Mouse (Mus musculus): ENCODE data around the gene Rpap3. TPM values are rescaled to one million over a fixed set of nuclear protein-coding genes. Genes with fewer than 3 reads are reported as not detected.
A peak's percentile ranks its signal among the peaks of the same experiment; 100 is the strongest.

Rpap3 gene
- polyA plus RNA-seq, 1 experiment from 2014 or later: 44.1 TPM

GRCm38 (mm10) chr15:97658755-97659116, 46.9 kb downstream of the Rpap3 start:
- Histone ChIP-seq H3K4me3 (ENCODE audit: low read depth, low read length) (no peak overlapping the region), H3K27ac (ENCODE audit: low read depth, low read length) (no peak overlapping the region), H3K4me1 (replicated peaks; ENCODE audit: control insufficient read depth, insufficient read depth, low read length) (no peaks in the 10 kb centered on the region), H3K27me3 (ENCODE audit: control insufficient read depth, insufficient read depth, low read length) (no peaks in the 10 kb centered on the region), H3K9me3 (ENCODE audit: control insufficient read depth, low read length) (no peaks in the 10 kb centered on the region), H3K9ac (ENCODE audit: low read depth, low read length) (no peak overlapping the region), H3K36me3 (ENCODE audit: control insufficient read depth, insufficient read depth, low read length) (no peaks in the 10 kb centered on the region), H3K4me2 (replicated peaks; ENCODE audit: low read depth, low read length) (no peak overlapping the region)
- 83% methylated on average over 8 of the region's 8 CpGs for WGBS
- ATAC-seq (ENCODE audit: low FRiP score): no peak
- DNase-seq (ENCODE audit: low spot score): no peak

- ATAC-seq (ENCODE audit: low FRiP score) (peak; percentile 19; the same call in 1 of the 2 replicates), DNase-seq (ENCODE audit: low spot score) (peak; percentile 34)
- no peaks in the 10 kb centered on the region for H3K27me3 ChIP-seq (ENCODE audit: control insufficient read depth, insufficient read depth, low read length)
- H3K4me2 ChIP-seq (replicated peaks; ENCODE audit: low read depth, low read length): no peak overlapping the region
- no peak overlapping the region for H3K9ac ChIP-seq (ENCODE audit: low read depth, low read length)
- H3K36me3 ChIP-seq (ENCODE audit: control insufficient read depth, insufficient read depth, low read length): no peaks in the 10 kb centered on the region
- H3K4me3 ChIP-seq (ENCODE audit: low read depth, low read length): no peak overlapping the region
- WGBS: 57% methylated on average over 26 of the region's 26 CpGs
- no peaks in the 10 kb centered on the region for H3K4me1 ChIP-seq (replicated peaks; ENCODE audit: control insufficient read depth, insufficient read depth, low read length)
- no peaks in the 10 kb centered on the region for H3K9me3 ChIP-seq (ENCODE audit: control insufficient read depth, low read length)
- no peak overlapping the region for H3K27ac ChIP-seq (ENCODE audit: low read depth, low read length)
These were observed 47.5 kb downstream of the Rpap3 start for GRCm38 (mm10) chr15:97657856-97658754.

GRCm38 (mm10) chr15:97657420-97657819, 48.2 kb downstream of the Rpap3 start:
- H3K4me3 ChIP-seq (ENCODE audit: low read depth, low read length): no peak overlapping the region
- no peaks in the 10 kb centered on the region for H3K27me3 ChIP-seq (ENCODE audit: control insufficient read depth, insufficient read depth, low read length)
- no peaks in the 10 kb centered on the region for H3K36me3 ChIP-seq (ENCODE audit: control insufficient read depth, insufficient read depth, low read length)
- ATAC-seq (ENCODE audit: low FRiP score) (no peak), DNase-seq (ENCODE audit: low spot score) (no peak)
- H3K4me2 ChIP-seq (replicated peaks; ENCODE audit: low read depth, low read length): no peak overlapping the region
- 95% methylated on average over 14 of the region's 14 CpGs for WGBS
- H3K9me3 ChIP-seq (ENCODE audit: control insufficient read depth, low read length): no peaks in the 10 kb centered on the region
- H3K27ac ChIP-seq (ENCODE audit: low read depth, low read length): no peak overlapping the region
- no peak overlapping the region for H3K9ac ChIP-seq (ENCODE audit: low read depth, low read length)
- H3K4me1 ChIP-seq (replicated peaks; ENCODE audit: control insufficient read depth, insufficient read depth, low read length): no peaks in the 10 kb centered on the region

- H3K9ac ChIP-seq (ENCODE audit: low read depth, low read length): no peak overlapping the region
- WGBS: 78% methylated on average over 4 of the region's 4 CpGs
- H3K4me2 ChIP-seq (replicated peaks; ENCODE audit: low read depth, low read length): no peak overlapping the region
- no peaks in the 10 kb centered on the region for H3K9me3 ChIP-seq (ENCODE audit: control insufficient read depth, low read length)
- H3K36me3 ChIP-seq (ENCODE audit: control insufficient read depth, insufficient read depth, low read length): no peaks in the 10 kb centered on the region
- no peak overlapping the region for H3K27ac ChIP-seq (ENCODE audit: low read depth, low read length)
- H3K4me1 ChIP-seq (replicated peaks; ENCODE audit: control insufficient read depth, insufficient read depth, low read length): no peaks in the 10 kb centered on the region
- DNase-seq (ENCODE audit: low spot score) (no peak), ATAC-seq (ENCODE audit: low FRiP score) (no peak)
- no peaks in the 10 kb centered on the region for H3K27me3 ChIP-seq (ENCODE audit: control insufficient read depth, insufficient read depth, low read length)
- H3K4me3 ChIP-seq (ENCODE audit: low read depth, low read length): no peak overlapping the region
These were observed 55.9 kb downstream of the Rpap3 start for GRCm38 (mm10) chr15:97649726-97650125.

- Histone ChIP-seq H3K4me1 (replicated peaks; ENCODE audit: control insufficient read depth, insufficient read depth, low read length) (no peaks in the 10 kb centered on the region), H3K36me3 (ENCODE audit: control insufficient read depth, insufficient read depth, low read length) (no peaks in the 10 kb centered on the region), H3K4me3 (ENCODE audit: low read depth, low read length) (no peak overlapping the region), H3K27me3 (ENCODE audit: control insufficient read depth, insufficient read depth, low read length) (no peaks in the 10 kb centered on the region), H3K4me2 (replicated peaks; ENCODE audit: low read depth, low read length) (no peak overlapping the region), H3K9ac (ENCODE audit: low read depth, low read length) (no peak overlapping the region), H3K9me3 (ENCODE audit: control insufficient read depth, low read length) (no peaks in the 10 kb centered on the region), H3K27ac (ENCODE audit: low read depth, low read length) (no peak overlapping the region)
- 85% methylated on average over 18 of the region's 18 CpGs for WGBS
- DNase-seq (ENCODE audit: low spot score): no peak
- no peak for ATAC-seq (ENCODE audit: low FRiP score)
These were observed 57.4 kb downstream of the Rpap3 start for GRCm38 (mm10) chr15:97648176-97648575.

GRCm38 (mm10) chr15:97646426-97646825, 59.2 kb downstream of the Rpap3 start:
- H3K4me2 ChIP-seq (replicated peaks; ENCODE audit: low read depth, low read length): no peak overlapping the region
- no peaks in the 10 kb centered on the region for H3K27me3 ChIP-seq (ENCODE audit: control insufficient read depth, insufficient read depth, low read length)
- H3K4me1 ChIP-seq (replicated peaks; ENCODE audit: control insufficient read depth, insufficient read depth, low read length): no peaks in the 10 kb centered on the region
- no peak overlapping the region for H3K4me3 ChIP-seq (ENCODE audit: low read depth, low read length)
- WGBS: 54% methylated on average over 7 of the region's 7 CpGs
- no peaks in the 10 kb centered on the region for H3K9me3 ChIP-seq (ENCODE audit: control insufficient read depth, low read length)
- no peak for DNase-seq (ENCODE audit: low spot score)
- ATAC-seq (ENCODE audit: low FRiP score): no peak
- no peak overlapping the region for H3K9ac ChIP-seq (ENCODE audit: low read depth, low read length)
- H3K36me3 ChIP-seq (ENCODE audit: control insufficient read depth, insufficient read depth, low read length): no peaks in the 10 kb centered on the region
- H3K27ac ChIP-seq (ENCODE audit: low read depth, low read length): no peak overlapping the region

- H3K27ac ChIP-seq (ENCODE audit: low read depth, low read length): no peak overlapping the region
- no peak overlapping the region for H3K9ac ChIP-seq (ENCODE audit: low read depth, low read length)
- ATAC-seq (ENCODE audit: low FRiP score) (no peak), DNase-seq (ENCODE audit: low spot score) (no peak)
- no peaks in the 10 kb centered on the region for H3K4me1 ChIP-seq (replicated peaks; ENCODE audit: control insufficient read depth, insufficient read depth, low read length)
- no peaks in the 10 kb centered on the region for H3K9me3 ChIP-seq (ENCODE audit: control insufficient read depth, low read length)
- no peaks in the 10 kb centered on the region for H3K27me3 ChIP-seq (ENCODE audit: control insufficient read depth, insufficient read depth, low read length)
- no peak overlapping the region for H3K4me2 ChIP-seq (replicated peaks; ENCODE audit: low read depth, low read length)
- no peaks in the 10 kb centered on the region for H3K36me3 ChIP-seq (ENCODE audit: control insufficient read depth, insufficient read depth, low read length)
- WGBS: 87% methylated on average over 4 of the region's 4 CpGs
- H3K4me3 ChIP-seq (ENCODE audit: low read depth, low read length): no peak overlapping the region
These were observed 61.6 kb downstream of the Rpap3 start for GRCm38 (mm10) chr15:97643986-97644385.

Other genes starting within 250 kb of the Rpap3 start
- gene Endou, start 25.5 kb upstream of the Rpap3 start, polyA plus RNA-seq (2014; fragmentation: Nextera tagmentation; extraction: Ambion mirVana): 0.11 TPM in 1 of 2 replicates, not detected in the other
- 3.6 and 4.0 TPM in 2 replicates for gene Rapgef3, start 62.1 kb upstream of the Rpap3 start, polyA plus RNA-seq (2014; fragmentation: Nextera tagmentation; extraction: Ambion mirVana)
- 28.1 and 28.4 TPM in 2 replicates for gene Slc48a1, start 72.7 kb upstream of the Rpap3 start, polyA plus RNA-seq (2014; fragmentation: Nextera tagmentation; extraction: Ambion mirVana)
- 17.9 and 19.4 TPM in 2 replicates for gene Hdac7, start 138.7 kb upstream of the Rpap3 start, polyA plus RNA-seq (2014; fragmentation: Nextera tagmentation; extraction: Ambion mirVana)
- gene Vdr, start 204.8 kb upstream of the Rpap3 start, polyA plus RNA-seq (2014; fragmentation: Nextera tagmentation; extraction: Ambion mirVana): 0.22 TPM in 2 replicates